Mouse (Mus musculus): ENCODE results near the gene Anapc16.
"Not testable (repeated sequence)": the region's sequence is repeated elsewhere in the genome, so short reads cannot be mapped to it uniquely, and the experiment has no call there.

DNA sequence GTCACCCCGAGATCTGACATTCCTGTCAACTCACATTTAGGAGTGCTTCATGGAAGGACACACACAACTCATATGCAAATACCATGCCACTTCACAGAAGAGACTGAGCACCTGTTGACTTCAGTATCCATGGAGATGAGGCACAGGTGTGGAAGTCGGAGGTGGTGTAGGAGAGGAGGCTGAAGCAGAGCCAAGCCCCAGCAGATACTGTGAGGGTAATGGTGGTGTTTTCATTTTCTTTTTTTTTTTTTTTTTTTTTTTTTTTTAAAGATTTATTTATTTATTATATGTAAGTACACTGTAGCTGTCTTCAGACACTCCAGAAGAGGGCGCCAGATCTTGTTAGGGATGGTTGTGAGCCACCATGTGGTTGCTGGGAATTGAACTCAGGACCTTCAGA, 9.1 kb downstream of the Anapc16 start:
- not testable (repeated sequence) for TF ChIP-seq CTCF (IDR thresholded peaks at IDR 0.05; ENCODE audit: borderline replicate concordance, control insufficient read depth, extremely low read depth, insufficient read depth, low read length, poor library complexity); POLR2A (IDR thresholded peaks at IDR 0.05; ENCODE audit: control insufficient read depth, extremely low read depth, insufficient read depth, low read length, poor library complexity)

Measured in thymus, adult 2 months (tissue).